Mouse (Mus musculus) brain, embryonic 14.5 days (tissue): ENCODE measurements at regions not wholly inside any gene's neighbourhood (a gene's known extent, or its start where the extent isn't known, plus 50 kb on each side); places are given as distances from the start of the nearest gene placed in this dataset.

Source experiments
- CTCF ChIP-seq: fragments of 200-500 bp; IDR thresholded peaks from 2 replicates; pipeline ENCODE4 v1.5.1; 2012; ENCODE audit warnings: inconsistent platforms, mild to moderate bottlenecking, moderate library complexity, borderline replicate concordance; ENCODE audit not compliant: insufficient read depth, insufficient read length; ENCODE audit errors: extremely low read depth
- POLR2A ChIP-seq: fragments of 200-500 bp; IDR thresholded peaks from 2 replicates; pipeline ENCODE4 v1.6.1; 2012; ENCODE audit warnings: mild to moderate bottlenecking, inconsistent platforms, borderline replicate concordance; ENCODE audit not compliant: poor library complexity, insufficient read depth, insufficient read length, severe bottlenecking; ENCODE audit errors: extremely low read depth

GRCm38 (mm10) chr12:26877691-26878121, 408.7 kb downstream of the Cmpk2 start:
- 0 out of 2 replicates have a peak, but pooled peaks have one; percentile 3 for TF ChIP-seq CTCF
- no peak for TF ChIP-seq POLR2A
